Mouse (Mus musculus) thymus, postnatal 0 days (tissue): ENCODE data around the gene Slc39a9. TPM values are rescaled to one million over a fixed set of nuclear protein-coding genes. Genes with fewer than 3 reads are reported as not detected.

Source experiments
- DNase-seq: peaks from one replicate; pipeline ENCODE4 v3.0.0-alpha.2; 2015; ENCODE audit warnings: low spot score
- polyA plus RNA-seq: library from polyadenylated mRNA; unstranded; fragments of >200 nt; fragmentation: Nextera tagmentation; extraction: Ambion mirVana; gene quantifications from 2 replicates; pipeline ENCODE4 v1.2.1, GENCODE M21; 2015

The Slc39a9 gene
- polyA plus RNA-seq, 1 experiment from 2014 or later = 16.7 TPM

- DNase-seq = no peak
These were observed 10.4 kb downstream of the Slc39a9 start for GRCm38 (mm10) chr12:80653951-80654658.

DNA sequence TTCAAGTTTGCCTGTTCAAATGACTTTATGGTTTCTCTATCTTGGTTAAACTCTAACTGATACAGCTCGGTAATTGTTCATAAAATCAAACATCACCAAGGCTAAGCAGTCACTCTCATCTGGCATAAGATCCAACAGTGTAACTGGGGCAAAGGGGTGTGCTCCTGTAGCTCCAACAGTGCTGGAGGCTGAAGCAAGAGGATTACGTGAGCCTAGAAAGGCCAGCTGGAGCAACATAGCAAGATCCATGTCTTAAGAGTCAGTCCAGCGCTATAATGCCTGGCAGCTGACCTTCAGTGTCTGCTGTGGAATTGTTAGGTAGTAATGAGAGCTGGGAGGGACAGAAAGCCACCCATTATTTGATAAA lies 11.0 kb downstream of the Slc39a9 start:
- DNase-seq = no peak

DNA sequence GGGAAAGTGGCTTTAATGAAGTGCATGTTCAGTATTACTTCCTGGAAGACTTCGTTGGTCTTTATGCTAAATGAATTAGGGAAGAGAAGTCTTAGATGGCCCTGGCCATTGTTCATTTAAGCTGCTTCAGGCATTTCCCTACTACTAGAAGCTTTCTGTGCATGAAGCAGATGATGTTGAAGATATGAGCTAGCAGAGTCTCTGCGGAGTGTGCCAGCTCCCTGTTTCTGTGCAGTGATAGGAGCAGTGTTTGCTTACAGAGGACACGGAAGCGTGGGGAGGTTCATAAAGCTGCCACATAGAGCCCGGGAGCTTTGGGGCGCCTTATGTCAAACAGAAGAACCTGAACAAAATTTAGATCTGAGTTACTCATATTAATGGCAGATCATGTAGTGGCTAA lies 15.0 kb downstream of the Slc39a9 start:
- DNase-seq = no peak

- DNase-seq = no peak
These were observed 18.6 kb downstream of the Slc39a9 start for GRCm38 (mm10) chr12:80662322-80662721.

GRCm38 (mm10) chr12:80663935-80664334 lies 20.3 kb downstream of the Slc39a9 start:
- DNase-seq = no peak

DNA sequence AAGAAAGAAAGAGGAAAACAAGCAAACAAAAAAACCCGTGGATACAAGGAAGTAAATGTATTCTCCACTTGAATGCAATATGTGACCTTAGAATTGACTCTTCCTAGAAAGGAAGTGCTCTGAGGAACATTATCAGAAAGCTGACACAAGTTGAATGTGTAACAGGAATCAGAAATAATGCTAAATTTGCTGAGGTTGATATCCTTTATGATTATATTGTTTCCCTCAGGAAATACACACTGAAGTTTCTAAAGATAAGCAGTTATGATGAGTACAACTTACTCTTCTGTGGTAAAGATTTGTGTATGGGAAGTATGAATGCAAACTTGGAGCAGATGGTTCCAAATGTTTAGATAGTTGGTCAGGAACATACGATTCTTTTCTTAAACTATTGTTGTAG lies 24.7 kb downstream of the Slc39a9 start:
- DNase-seq = no peak

GRCm38 (mm10) chr12:80673170-80673569 lies 29.5 kb downstream of the Slc39a9 start:
- DNase-seq = peak; percentile 60

DNA sequence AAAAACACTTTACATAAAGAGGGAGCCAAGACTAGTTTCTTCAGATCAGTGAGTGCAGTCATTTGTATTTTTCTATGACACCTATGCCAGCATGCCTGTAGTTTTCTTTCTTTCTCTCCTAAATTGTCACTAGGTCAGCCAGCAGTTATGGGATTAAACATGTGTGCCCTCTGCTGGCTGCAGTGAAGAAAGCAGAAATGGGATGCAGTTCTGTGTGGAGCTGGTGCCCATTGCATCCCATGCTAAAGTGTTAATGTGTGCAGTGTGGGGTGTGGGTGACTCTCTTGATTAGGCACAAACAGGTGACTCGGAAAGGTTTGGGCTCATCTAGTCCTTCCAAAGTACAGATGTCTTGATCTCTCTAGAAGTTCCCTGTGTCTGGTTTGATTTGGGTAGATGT lies 37.7 kb downstream of the Slc39a9 start:
- DNase-seq = no peak

- DNase-seq = no peak
These were observed 39.9 kb downstream of the Slc39a9 start for GRCm38 (mm10) chr12:80683554-80683953.

GRCm38 (mm10) chr12:80684316-80684715 lies 40.6 kb downstream of the Slc39a9 start:
- DNase-seq = no peak

GRCm38 (mm10) chr12:80687788-80688211 lies 44.1 kb downstream of the Slc39a9 start:
- DNase-seq = no peak

- DNase-seq = no peak
These were observed 46.0 kb downstream of the Slc39a9 start for GRCm38 (mm10) chr12:80689696-80690095.

GRCm38 (mm10) chr12:80691671-80692091 lies 48.0 kb downstream of the Slc39a9 start:
- DNase-seq = no peak

GRCm38 (mm10) chr12:80692269-80692972 lies 48.7 kb downstream of the Slc39a9 start, which contains the start of gene Plekhd1:
Gene Plekhd1 (plus strand): TSS chr12:80692591.
- DNase-seq = no peak

DNA sequence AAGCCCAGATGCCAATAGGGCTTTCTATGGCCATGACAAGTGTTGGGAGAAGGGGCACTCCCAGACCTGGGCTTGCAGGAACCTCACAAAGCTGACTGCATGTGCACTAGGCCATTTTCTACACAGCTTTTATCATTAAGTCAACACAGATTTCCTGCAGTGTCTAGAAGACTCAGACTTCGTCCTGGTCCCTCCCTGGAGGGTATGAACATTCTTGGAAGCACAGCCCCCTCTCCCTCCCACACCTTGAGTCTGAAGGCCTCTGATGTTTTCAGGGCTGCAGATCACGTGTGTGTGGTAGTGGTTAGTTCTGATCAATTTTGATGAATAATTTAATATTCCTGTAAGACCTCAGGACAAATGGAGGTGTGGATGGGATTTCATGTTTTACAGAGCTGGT lies 50.0 kb downstream of the Slc39a9 start:
- no peak for DNase-seq

- DNase-seq = no peak
These were observed 51.3 kb downstream of the Slc39a9 start for GRCm38 (mm10) chr12:80695004-80695403.

- DNase-seq = no peak
These were observed 55.0 kb downstream of the Slc39a9 start for GRCm38 (mm10) chr12:80698526-80699143.

- DNase-seq = no peak
These were observed 55.5 kb downstream of the Slc39a9 start for GRCm38 (mm10) chr12:80699144-80699531.

DNA sequence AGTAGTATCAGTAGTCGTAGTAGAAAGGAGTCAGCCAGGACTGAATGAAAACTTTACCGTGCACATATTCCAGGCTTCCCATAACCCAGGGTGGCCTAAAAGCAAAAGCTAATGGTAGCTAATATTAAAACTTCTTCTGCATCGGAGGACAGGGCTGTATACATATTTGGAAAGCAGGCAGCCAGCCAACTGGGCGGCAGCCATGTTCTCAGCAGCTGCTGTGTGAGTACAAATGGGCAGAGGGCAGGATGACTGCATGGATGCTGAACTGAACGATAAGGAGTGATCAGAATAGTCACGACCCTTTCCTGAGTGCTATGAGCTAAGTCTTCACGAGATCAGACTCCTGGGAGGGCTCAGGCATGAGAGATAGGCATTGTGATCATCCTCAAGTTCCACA lies 57.6 kb downstream of the Slc39a9 start:
- DNase-seq = no peak

DNA sequence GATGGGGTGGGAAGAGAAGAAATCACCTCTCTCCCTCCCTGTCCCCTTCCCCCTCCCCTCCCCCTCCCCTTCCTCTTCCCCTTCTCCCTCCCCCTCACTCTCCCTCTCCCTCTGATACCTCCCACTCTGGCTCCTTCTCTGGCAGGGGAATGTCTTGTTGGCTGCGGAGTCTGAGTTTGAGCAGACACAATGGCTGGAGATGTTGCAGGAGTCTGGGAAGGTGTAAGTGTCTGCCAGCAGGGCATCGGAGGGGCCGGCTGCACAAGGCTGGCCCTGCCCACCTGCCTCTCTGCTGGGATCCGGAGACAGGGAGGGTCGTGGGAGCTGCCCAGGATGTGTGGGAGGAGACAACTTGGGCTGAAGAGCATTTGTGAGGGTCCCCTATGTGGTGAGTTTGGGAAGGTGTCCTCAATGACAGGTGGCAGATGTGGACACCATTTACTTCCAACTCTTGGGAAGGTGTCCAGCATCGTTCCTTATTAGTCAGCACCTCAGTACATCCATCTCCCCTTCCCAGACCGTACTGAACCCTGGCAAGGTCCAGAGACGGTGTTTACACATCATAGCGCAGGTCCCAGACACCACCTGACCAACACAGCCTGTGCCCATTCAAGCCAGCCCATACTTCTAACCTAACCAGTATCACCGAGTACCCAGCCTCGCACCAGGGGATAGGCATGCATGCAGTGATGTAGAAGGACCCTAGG lies 62.7 kb downstream of the Slc39a9 start:
- DNase-seq = no peak

GRCm38 (mm10) chr12:80706915-80707604 lies 63.4 kb downstream of the Slc39a9 start:
- no peak for DNase-seq
